In genomic region chr4:63027451-63027850, GRCm38 (mm10) we compare ENCODE assay signal across 10 mouse cellular contexts.
"Had no signal": no experiment of that assay in that cellular context is flagged by ENCODE, and none has a peak within 500 bp of the region (broad histone marks: within the 10 kb centered on the region; RNA-seq: fewer than 3 reads in every experiment).

No protein-coding gene starts in this region.

- H3K27ac ChIP-seq: intestine, embryonic 15.5 days; liver, embryonic 13.5 days had no signal

- H3K4me3 ChIP-seq: intestine, embryonic 15.5 days; limb, embryonic 13.5 days; liver, embryonic 13.5 days had no signal

- H3K4me2 ChIP-seq: intestine, embryonic 15.5 days; limb, embryonic 13.5 days; liver, embryonic 13.5 days; midbrain, embryonic 11.5 days had no signal

- H3K36me3 ChIP-seq: intestine, embryonic 15.5 days; liver, embryonic 13.5 days had no signal

- H3K9me3 ChIP-seq: intestine, embryonic 15.5 days; limb, embryonic 13.5 days; liver, embryonic 13.5 days had no signal

- ATAC-seq: intestine, embryonic 15.5 days had no signal

- H3K9ac ChIP-seq: intestine, embryonic 15.5 days; limb, embryonic 13.5 days; liver, embryonic 13.5 days had no signal

- H3K27me3 ChIP-seq: intestine, embryonic 15.5 days; limb, embryonic 13.5 days; liver, embryonic 13.5 days had no signal

- DNase-seq: kidney, adult 18-20 months; kidney, adult 9 months; left cerebral cortex, postnatal 4 days; liver, embryonic 13.5 days; lung, postnatal 10 days; midbrain, embryonic 14.5 days; thymus, postnatal 4 days had no signal

- H3K4me1 ChIP-seq: liver, embryonic 13.5 days had no signal
